Comparison of ENCODE assay signal across 30 mouse cellular contexts in genomic region chr8:79226046-79226445, GRCm38 (mm10). TPM values are rescaled to one million over a fixed set of nuclear protein-coding genes. Genes with fewer than 3 reads are reported as not detected.
"Had no signal": no experiment of that assay in that cellular context is flagged by ENCODE, and none has a peak within 500 bp of the region (broad histone marks: within the 10 kb centered on the region; RNA-seq: fewer than 3 reads in every experiment).

No protein-coding gene starts in this region.

- ATAC-seq: liver, postnatal 0 days; lung, postnatal 0 days had no signal

- H3K27me3 ChIP-seq: limb, embryonic 12.5 days; limb, embryonic 15.5 days; megakaryocyte, embryonic 14.5 days; neural tube, embryonic 12.5 days; neural tube, embryonic 15.5 days had no signal

- H3K9me3 ChIP-seq: limb, embryonic 15.5 days; midbrain, embryonic 10.5 days; neural tube, embryonic 12.5 days had no signal

- H3K36me3 ChIP-seq: limb, embryonic 12.5 days; limb, embryonic 15.5 days; midbrain, embryonic 10.5 days; neural tube, embryonic 12.5 days; neural tube, embryonic 15.5 days had no signal

- DNase-seq: kidney, postnatal 25 days; lung, embryonic 14.5 days; midbrain, embryonic 14.5 days; right cerebral cortex, adult 18-20 months; right cerebral cortex, postnatal 14 days; right cerebral cortex, postnatal 4 days; thymus, adult 2 months; thymus, postnatal 14 days; thymus, postnatal 4 days had no signal

- H3K4me1 ChIP-seq: megakaryocyte, embryonic 14.5 days had no signal

- H3K4me3 ChIP-seq: layer of hippocampus, adult 2 months; limb, embryonic 12.5 days; limb, embryonic 15.5 days; megakaryocyte, embryonic 14.5 days; midbrain, embryonic 10.5 days; neural tube, embryonic 12.5 days; neural tube, embryonic 15.5 days had no signal

- H3K9ac ChIP-seq: limb, embryonic 12.5 days; limb, embryonic 15.5 days; liver, embryonic 14.5 days; liver, postnatal 0 days; lung, embryonic 14.5 days; neural tube, embryonic 12.5 days; neural tube, embryonic 15.5 days had no signal

- H3K27ac ChIP-seq: kidney, postnatal 0 days; layer of hippocampus, adult 2 months; limb, embryonic 12.5 days; limb, embryonic 15.5 days; liver, embryonic 14.5 days; midbrain, embryonic 10.5 days; neural tube, embryonic 12.5 days; neural tube, embryonic 15.5 days; stomach, postnatal 0 days had no signal

- H3K4me2 ChIP-seq: limb, embryonic 12.5 days; limb, embryonic 15.5 days; liver, embryonic 11.5 days; lung, embryonic 14.5 days; neural tube, embryonic 12.5 days; neural tube, embryonic 15.5 days had no signal

RNA-seq across cellular contexts. Expression of gene 1700011L22Rik, which starts 22.3 kb away (rescaled TPM):
- total RNA-seq: layer of hippocampus, adult 2 months; layer of hippocampus, postnatal 25 days; left cerebral cortex, adult 18-20 months; left cerebral cortex, postnatal 25 days; midbrain, postnatal 0 days had no signal
- polyA plus RNA-seq: kidney, adult 2 months; kidney, embryonic 14.5 days; kidney, postnatal 0 days; large intestine, adult 2 months; limb, embryonic 12.5 days; limb, embryonic 15.5 days; liver, embryonic 11.5 days; liver, embryonic 14.5 days; liver, postnatal 0 days; lung, embryonic 14.5 days; lung, postnatal 0 days; midbrain, embryonic 10.5 days; midbrain, embryonic 14.5 days; midbrain, postnatal 0 days; neural tube, embryonic 12.5 days; neural tube, embryonic 15.5 days; stomach, embryonic 14.5 days; stomach, postnatal 0 days; thymus, adult 2 months had no signal
